Mouse (Mus musculus) erythroblast, adult 5-6 weeks (primary cell): ENCODE data around the gene Clic1. TPM values are rescaled to one million over a fixed set of nuclear protein-coding genes. Genes with fewer than 3 reads are reported as not detected.
"Not testable (repeated sequence)": the region's sequence is repeated elsewhere in the genome, so short reads cannot be mapped to it uniquely, and the experiment has no call there.

ENCODE experiments used
- ATAC-seq: replicated peaks from 2 replicates; pipeline ENCODE4 v1.8.0; 2016; ENCODE audit warnings: moderate number of reproducible peaks, mild to moderate bottlenecking, moderate TSS enrichment, inconsistent platforms; ENCODE audit not compliant: poor library complexity, low FRiP score, severe bottlenecking
- total RNA-seq, 2 experiments: library from RNA; stranded (forward) in 1 of 2; stranded (reverse) in 1 of 2; fragments of 150-400 nt in 1 of 2; fragments of 200-764, 138-1000 nt in 1 of 2; gene quantifications; 2 replicates each; pipeline versions ENCODE4 v1.2.3 to v1.2.4; 2015 to 2017; ENCODE audit warnings: low replicate concordance in 2 of 2

The Clic1 gene
- total RNA-seq (2015; ENCODE audit: low replicate concordance) = 74.6 and 85.9 TPM in 2 replicates
- 66.9 and 68.8 TPM in 2 replicates for total RNA-seq (2017; ENCODE audit: low replicate concordance)

DNA sequence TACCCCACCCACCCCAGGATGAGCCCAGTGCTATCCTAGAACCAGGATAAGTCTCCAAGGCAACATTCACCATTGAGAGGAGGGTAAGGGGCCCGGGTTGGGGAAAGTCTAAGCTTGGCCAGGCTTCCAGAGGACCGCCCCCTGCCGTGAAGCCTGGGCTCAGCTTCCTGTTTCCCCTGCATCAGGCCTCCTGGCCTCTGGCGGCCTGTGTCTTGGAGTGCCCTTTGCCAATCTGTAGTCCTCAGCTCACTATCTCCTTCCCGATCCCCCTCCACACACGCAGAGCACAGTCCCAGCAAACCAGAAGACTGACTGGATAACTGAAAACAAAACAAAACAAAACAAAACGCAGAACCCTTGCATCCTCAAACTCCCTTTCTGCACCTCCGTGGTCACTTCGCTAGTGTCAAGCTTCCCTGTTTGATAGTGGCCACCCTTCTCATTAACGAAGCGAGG, at the start of gene Clic1:
TSS of gene Clic1 (plus strand) at position 406 of the 456 bp plus-strand sequence.
- ATAC-seq = no peak

GRCm38 (mm10) chr17:35000717-35001451, 48.9 kb upstream of the Clic1 start, which contains the start of gene Vars:
Vars (plus strand) TSS chr17:35000987.
- peak; percentile 51 for ATAC-seq

- ATAC-seq = peak; percentile 20; the same call in 1 of the 2 replicates
These were observed 48.2 kb upstream of the Clic1 start for GRCm38 (mm10) chr17:35001452-35002152.

- peak; percentile 53 for ATAC-seq
These were observed 47.5 kb upstream of the Clic1 start for GRCm38 (mm10) chr17:35002153-35002865.

DNA sequence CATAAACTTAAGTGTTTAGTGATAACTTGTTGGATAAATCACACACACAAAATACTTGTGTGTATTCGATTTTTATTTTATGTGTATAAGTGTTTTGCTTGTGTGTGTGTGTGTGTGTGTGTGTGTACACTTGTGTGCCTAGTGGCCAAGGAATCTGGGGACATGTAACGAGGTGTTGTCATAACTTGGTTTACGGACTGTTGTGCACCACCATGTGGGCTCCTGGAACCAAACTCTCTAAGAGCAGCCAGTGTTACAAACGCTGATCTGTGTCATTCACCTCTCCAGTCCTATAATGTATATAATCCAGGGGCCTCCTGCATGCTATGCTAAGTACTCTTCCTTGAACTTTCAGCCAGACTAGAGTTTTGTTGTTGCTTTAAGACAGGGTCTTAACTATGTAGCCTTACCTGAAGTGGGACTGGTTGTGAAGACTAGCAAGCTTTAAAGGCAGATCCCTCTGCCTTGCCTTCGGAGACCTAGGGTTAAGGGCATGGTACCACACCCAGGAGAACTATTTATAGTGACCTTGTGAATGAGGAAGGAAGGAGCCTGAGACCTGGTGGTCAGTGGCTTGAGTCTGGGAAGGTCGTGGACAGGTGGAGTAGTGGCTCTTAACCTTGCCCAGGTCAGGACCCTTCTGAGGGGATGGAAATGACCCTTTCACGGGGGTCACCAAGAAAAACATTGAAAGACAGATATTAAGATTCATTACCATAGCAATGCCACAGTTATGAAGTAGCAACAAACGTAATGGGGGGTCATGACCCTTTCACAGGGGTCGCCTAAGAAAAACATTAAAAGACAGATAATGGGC, 46.5 kb upstream of the Clic1 start:
- ATAC-seq = no peak

- no peak for ATAC-seq
These were observed 45.6 kb upstream of the Clic1 start for GRCm38 (mm10) chr17:35004075-35004717.

DNA sequence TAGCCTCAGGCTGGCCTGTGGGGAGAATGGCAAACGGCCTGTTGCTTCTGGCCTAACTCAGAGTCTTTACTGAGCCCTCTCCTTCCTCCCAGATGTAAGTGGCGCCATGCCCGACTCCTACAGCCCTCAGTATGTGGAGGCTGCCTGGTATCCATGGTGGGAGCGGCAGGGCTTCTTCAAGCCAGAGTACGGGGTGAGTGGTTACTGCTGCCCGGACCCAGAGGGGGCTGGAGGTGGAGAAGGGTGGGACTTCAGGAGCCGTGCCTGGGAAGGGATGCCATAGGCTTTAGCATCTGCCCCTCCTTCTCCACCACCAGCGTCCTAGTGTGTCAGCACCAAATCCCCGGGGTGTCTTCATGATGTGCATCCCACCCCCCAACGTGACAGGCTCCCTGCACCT, 44.6 kb upstream of the Clic1 start:
- no peak for ATAC-seq

- not testable (repeated sequence) for ATAC-seq
These were observed 43.9 kb upstream of the Clic1 start for GRCm38 (mm10) chr17:35005902-35006301.

- no peak for ATAC-seq
These were observed 42.3 kb upstream of the Clic1 start for GRCm38 (mm10) chr17:35007387-35007991.

GRCm38 (mm10) chr17:35009586-35009985, 40.2 kb upstream of the Clic1 start:
- no peak for ATAC-seq

GRCm38 (mm10) chr17:35011440-35011839, 38.3 kb upstream of the Clic1 start:
- no peak for ATAC-seq

DNA sequence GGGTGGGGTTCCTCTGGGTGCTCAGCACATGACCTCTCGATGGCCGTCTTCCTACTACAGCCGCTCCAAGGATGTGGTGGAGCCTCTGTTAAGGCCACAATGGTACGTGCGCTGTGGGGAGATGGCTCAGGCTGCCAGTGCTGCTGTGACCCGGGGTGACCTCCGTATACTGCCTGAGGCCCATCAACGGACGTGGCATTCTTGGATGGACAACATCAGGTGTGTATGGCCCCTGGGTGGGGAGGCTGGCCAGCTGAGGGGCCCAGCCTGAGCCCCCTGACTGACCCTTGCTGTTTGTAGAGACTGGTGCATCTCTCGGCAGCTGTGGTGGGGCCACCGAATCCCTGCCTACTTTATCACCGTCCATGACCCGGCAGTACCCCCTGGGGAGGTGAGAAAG, 37.3 kb upstream of the Clic1 start:
- ATAC-seq = no peak

- ATAC-seq = no peak
These were observed 36.5 kb upstream of the Clic1 start for GRCm38 (mm10) chr17:35013221-35013620.

GRCm38 (mm10) chr17:35015296-35015695, 34.5 kb upstream of the Clic1 start:
- ATAC-seq = no peak

- peak; percentile 35; the same call in 1 of the 2 replicates for ATAC-seq
These were observed 33.4 kb upstream of the Clic1 start, which contains the start of gene Vwa7 for GRCm38 (mm10) chr17:35016376-35016775. Vwa7 (plus strand) TSS chr17:35016579.

DNA sequence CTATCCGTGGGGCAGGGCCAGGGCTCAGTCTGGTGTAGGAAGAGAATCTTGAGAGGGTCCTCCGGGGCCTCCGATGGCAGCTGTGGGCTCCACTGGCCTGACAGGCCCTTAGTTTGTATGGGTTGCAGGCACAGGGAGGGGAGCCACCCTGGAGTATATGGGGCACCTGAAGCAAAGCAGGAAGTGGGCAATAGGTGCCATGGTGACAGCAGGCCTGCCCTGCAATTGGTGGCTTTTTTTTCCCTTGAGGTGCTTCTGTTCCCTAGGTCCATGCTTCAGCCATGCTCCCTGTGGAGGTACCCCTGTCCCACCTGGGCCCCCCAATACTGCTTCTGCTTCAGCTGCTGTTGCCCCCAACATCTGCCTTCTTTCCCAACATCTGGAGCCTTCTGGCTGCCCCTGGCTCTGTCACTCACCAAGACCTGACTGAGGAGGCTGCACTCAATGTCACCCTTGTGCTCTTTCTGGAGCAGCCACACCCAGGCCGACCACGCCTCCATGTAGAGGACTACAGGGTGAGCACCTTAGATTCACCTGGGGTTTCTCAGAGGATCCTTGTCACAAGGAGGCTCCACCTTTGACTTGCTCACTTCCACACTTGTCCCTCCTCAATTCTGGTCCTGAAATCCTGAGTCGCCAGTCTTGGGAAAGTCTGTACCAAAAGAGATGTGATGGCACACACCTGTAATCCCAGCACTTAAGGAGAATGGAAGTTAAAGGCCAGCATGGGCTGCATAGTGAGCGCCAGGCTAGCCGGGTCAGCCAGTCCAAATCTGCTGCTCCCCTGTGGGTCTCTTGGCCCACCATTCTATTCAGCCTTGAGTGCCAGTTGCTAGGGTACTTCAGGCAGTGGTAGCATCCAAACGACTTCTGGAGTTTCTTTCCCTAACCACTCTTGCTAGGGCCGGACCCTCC, 32.7 kb upstream of the Clic1 start:
- ATAC-seq = no peak

DNA sequence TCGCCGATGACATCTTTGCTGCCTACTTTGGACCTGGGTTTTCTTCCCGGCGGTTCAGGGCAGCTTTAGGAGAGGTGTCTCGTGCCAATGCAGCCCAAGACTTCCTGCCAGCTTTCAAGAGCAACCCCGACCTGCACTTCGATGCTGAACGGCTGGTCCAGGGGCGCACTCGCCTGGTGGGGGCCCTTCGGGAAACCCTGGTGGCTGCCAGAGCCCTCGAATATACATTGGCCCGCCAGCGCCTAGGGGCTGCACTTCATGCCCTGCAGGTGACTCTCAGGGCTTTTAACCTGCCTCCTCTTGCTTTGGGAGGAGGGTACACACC, 32.1 kb upstream of the Clic1 start:
- ATAC-seq = no peak

DNA sequence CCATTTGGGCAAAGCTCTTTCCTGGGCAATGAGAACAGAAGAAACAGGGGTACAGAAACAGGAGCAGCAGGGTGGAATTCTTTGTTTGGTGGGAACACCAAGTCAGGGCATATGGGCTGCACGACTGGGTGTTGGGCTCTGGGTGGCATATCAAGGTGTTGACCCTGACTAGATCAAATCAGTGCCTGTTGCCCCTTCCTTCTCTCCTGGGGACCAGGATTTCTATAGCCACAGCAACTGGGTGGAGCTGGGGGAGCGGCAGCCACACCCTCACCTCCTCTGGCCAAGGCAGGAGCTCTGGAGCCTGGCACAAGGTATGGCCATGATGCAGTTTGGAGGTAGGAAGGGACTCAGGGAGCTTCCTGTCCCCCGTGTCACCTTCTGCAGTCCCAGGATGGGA, 31.6 kb upstream of the Clic1 start:
- no peak for ATAC-seq
